Mouse (Mus musculus): ENCODE results near the gene Tcf20. TPM values are rescaled to one million over a fixed set of nuclear protein-coding genes. Genes with fewer than 3 reads are reported as not detected.

The Tcf20 gene
- polyA plus RNA-seq, 1 experiment, result 38.4 TPM

DNA sequence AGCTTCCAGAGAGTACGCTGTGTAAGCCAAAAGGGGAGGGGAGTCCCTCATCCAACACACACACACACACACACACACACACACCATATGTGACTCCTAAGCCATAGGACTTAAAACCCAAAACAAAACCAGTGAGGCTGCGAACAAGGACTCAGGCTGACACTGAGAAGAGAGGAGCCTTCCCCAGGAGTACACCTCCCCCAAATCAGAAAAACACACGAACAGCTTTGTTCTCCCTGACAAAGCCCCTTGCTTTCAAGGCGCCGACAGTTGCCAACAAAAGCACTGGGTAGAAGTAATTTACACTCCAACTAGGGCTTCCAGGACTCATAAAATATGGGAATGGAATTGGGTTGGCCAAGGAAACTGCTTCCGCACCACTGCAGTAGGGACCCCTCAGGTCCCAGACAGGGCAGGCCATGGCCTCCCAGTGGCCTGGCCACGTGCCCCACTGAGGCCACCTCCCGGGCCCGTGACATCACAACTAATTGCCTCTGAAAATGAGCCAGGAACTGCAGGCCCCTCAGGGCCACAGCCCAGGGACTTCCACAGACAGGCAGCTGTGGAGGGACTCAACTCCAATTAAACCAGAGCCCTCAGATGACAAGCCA is 4.2 kb downstream of the Tcf20 start:
- Histone ChIP-seq H3K27ac (ENCODE audit: insufficient read depth, low read length) (no peak overlapping the region), H3K4me1 (ENCODE audit: control insufficient read depth, insufficient read depth, low read length) (peaks cover 3% of the 10 kb centered on the region; the same call in 1 of the 2 replicates), H3K4me3 (ENCODE audit: insufficient read depth, low read length) (no peak overlapping the region)
- TF ChIP-seq CTCF (IDR thresholded peaks at IDR 0.05; ENCODE audit: extremely low read depth, insufficient read depth, low read length), result no peak
- TF ChIP-seq POLR2A (IDR thresholded peaks at IDR 0.05; ENCODE audit: extremely low read depth, insufficient read depth, low read length), result no peak

DNA sequence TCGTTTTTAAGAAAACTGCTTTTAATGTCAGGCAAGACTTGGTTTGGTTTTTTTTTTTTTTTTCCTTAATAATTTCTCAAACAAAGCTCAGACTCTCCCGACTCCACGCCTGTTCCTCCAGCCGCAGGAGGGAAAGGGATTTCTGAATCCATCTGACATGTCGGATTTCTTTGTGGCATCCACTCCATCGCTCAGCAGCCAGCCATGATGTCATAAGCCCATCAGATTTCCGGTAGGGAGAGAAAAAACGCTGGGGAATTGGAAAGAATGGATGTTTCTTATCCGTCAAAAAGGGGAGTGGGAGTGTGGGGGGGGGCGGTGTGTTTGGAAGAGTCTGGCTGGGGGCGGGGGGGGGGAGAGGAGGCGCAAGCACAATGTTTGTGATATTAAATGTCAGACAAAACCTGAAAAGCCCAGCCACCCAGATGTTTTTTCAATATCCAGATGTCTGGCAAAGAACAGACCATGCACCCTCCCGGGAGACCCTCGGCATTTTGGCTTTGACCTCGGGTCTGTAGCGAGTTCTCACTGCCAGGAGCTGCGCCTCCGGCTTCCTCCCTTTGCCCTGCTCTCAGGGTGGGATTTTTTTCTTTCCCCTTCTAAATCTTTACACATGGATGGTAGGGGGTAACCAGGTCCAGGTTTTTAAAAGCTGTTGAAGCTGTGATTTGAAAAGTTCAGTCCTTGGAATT is 4.8 kb downstream of the Tcf20 start:
- TF ChIP-seq CTCF (IDR thresholded peaks at IDR 0.05; ENCODE audit: extremely low read depth, insufficient read depth, low read length) (no peak), POLR2A (IDR thresholded peaks at IDR 0.05; ENCODE audit: extremely low read depth, insufficient read depth, low read length) (no peak)
- no peak overlapping the region for H3K4me3 ChIP-seq (ENCODE audit: insufficient read depth, low read length)
- H3K27ac ChIP-seq (ENCODE audit: insufficient read depth, low read length), result no peak overlapping the region
- peaks cover 3% of the 10 kb centered on the region; the same call in 1 of the 2 replicates for H3K4me1 ChIP-seq (ENCODE audit: control insufficient read depth, insufficient read depth, low read length)

DNA sequence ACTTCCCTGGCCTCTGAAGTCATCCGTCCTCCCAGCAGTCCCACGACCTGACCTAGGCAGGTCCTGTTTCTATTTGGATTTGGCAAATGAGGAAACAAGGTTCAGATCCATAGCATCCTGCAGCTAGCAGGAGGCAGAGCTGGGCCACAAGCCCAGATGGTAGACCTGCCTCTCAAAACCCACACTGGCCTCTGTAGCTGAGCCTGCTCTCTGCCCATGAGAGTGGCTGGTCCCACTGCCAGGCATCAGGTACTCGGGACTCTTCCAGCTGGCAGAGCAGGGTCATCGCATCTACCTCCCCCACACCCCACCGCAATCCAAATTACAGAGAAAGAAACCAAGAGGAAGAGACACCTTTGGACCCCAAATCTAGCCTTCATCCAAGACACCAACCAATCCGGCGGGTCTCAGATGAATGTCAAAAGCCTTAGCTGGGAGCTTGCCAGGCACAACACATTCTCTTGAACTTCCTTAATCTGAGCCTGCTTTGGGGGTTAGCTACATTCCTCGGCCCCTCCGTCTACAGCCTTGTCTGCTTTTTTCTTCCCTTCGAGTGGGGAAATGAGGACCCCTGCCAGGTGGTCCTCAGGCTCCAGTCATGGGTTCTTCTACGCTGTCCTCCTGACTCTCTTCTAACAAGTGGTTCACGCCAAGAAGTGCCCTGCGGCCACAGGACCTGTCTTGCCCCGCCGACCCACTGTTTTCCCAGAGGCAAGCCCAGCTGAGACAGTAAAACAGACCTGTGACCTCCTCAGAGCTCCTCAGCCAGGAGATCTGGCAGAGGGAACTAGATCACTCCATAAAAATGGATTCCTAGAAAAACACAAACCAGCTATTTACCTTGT is 5.8 kb downstream of the Tcf20 start:
- Histone ChIP-seq H3K27ac (ENCODE audit: insufficient read depth, low read length) (no peak overlapping the region), H3K4me1 (ENCODE audit: control insufficient read depth, insufficient read depth, low read length) (peaks cover 3% of the 10 kb centered on the region; the same call in 1 of the 2 replicates), H3K4me3 (ENCODE audit: insufficient read depth, low read length) (no peak overlapping the region)
- TF ChIP-seq POLR2A (IDR thresholded peaks at IDR 0.05; ENCODE audit: extremely low read depth, insufficient read depth, low read length), result no peak

DNA sequence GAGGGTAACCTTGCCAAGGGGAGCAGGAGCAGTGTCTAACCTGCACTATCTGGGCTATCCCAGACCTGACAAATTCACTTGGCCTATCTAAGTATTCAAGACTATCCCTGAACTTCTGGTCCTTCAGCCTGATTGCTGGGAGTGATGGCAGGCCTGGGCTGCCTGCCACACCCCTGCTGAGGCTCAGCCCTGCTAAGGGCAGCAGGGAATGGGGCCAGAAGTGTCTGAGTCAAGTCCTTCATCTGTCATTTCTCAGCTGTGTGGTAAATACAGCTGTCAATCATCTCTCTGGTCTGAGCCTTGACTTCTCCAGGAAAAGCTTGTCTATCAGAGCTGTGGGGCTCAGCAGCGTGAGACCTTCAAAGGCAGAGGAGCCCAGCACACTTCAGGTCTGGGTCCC is 8.1 kb downstream of the Tcf20 start:
- Histone ChIP-seq H3K4me1 (ENCODE audit: control insufficient read depth, insufficient read depth, low read length) (peaks cover 5% of the 10 kb centered on the region; the same call in 1 of the 2 replicates), H3K27ac (ENCODE audit: insufficient read depth, low read length) (no peak overlapping the region), H3K4me3 (ENCODE audit: insufficient read depth, low read length) (no peak overlapping the region)
- TF ChIP-seq CTCF (IDR thresholded peaks at IDR 0.05; ENCODE audit: extremely low read depth, insufficient read depth, low read length) (no peak), POLR2A (IDR thresholded peaks at IDR 0.05; ENCODE audit: extremely low read depth, insufficient read depth, low read length) (no peak)

DNA sequence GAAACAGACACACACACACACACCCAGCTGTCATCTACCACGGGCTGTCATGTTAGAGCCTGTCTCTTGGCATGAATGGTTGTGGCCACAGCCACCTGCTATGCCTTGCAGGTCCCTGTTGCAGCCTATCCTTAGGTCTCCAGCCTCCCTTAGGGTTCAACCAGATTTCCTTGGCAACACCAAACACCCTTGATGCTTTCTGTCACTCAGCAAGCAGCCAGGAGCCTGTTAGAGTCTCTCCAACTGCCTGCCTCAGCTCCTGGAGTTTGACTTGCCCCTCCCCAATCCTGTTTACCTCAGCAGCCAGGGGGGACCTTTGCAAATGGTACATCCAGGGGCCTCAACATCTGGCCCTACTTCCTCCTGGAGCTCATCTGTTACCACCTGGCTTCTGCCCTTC is 13.2 kb downstream of the Tcf20 start:
- Histone ChIP-seq H3K4me3 (ENCODE audit: insufficient read depth, low read length) (no peak overlapping the region), H3K27ac (ENCODE audit: insufficient read depth, low read length) (no peak overlapping the region), H3K4me1 (ENCODE audit: control insufficient read depth, insufficient read depth, low read length) (peaks cover 2% of the 10 kb centered on the region; the same call in 1 of the 2 replicates)
- TF ChIP-seq POLR2A (IDR thresholded peaks at IDR 0.05; ENCODE audit: extremely low read depth, insufficient read depth, low read length) (no peak), CTCF (IDR thresholded peaks at IDR 0.05; ENCODE audit: extremely low read depth, insufficient read depth, low read length) (no peak)

DNA sequence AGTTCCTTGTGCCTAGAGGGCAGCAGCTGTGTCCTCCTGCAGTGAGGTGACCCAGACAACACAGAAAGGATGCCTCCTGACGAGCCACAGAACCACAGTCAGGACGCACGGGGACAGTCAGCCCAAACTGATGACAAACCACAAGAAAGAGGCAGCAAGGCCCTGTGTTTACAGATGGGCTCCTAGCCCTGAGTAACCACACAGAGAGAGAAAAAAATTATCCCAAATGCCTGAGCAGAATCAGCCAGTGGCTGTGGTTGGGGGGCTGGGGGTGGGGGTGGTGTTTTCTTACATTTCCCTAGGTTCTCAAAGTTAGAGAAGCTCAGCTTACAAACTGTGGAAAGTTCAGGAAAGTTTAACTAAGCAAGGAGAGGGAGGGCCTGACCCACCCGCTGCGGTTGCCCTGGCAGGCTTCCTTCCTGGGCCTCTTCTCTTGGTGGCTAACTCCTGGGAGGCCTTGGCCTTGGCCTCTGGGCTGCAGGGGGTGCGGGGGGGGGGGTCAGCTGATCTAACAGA is 18.4 kb downstream of the Tcf20 start:
- H3K27ac ChIP-seq (ENCODE audit: insufficient read depth, low read length), result no peak overlapping the region
- no peak for TF ChIP-seq CTCF (IDR thresholded peaks at IDR 0.05; ENCODE audit: extremely low read depth, insufficient read depth, low read length)
- TF ChIP-seq POLR2A (IDR thresholded peaks at IDR 0.05; ENCODE audit: extremely low read depth, insufficient read depth, low read length), result no peak
- 0 out of 2 replicates have a peak, but pooled peaks cover 2% of the 10 kb centered on the region for H3K4me1 ChIP-seq (ENCODE audit: control insufficient read depth, insufficient read depth, low read length)
- no peak overlapping the region for H3K4me3 ChIP-seq (ENCODE audit: insufficient read depth, low read length)

DNA sequence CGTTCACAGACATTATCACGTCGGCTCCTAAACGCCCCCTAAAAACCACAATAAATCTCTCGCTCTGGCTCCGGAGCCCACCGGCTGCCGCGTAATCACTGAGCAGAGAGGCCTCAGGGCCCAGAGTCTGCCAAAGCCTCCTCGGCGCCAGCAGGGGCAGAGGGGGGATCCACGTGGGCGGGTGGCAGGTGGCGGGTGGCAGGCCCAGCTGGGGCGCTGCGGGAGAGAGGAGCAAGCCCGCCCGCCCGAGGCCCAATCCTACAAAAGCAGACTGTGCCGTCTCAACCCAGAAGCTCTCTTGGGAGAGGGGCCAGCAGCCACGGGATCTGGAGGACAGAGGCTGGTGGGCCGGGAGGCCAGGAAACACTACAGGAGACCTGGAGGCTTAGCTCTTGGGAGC is 19.2 kb downstream of the Tcf20 start:
- H3K4me3 ChIP-seq (ENCODE audit: insufficient read depth, low read length), result no peak overlapping the region
- no peak overlapping the region for H3K27ac ChIP-seq (ENCODE audit: insufficient read depth, low read length)
- TF ChIP-seq POLR2A (IDR thresholded peaks at IDR 0.05; ENCODE audit: extremely low read depth, insufficient read depth, low read length) (no peak), CTCF (IDR thresholded peaks at IDR 0.05; ENCODE audit: extremely low read depth, insufficient read depth, low read length) (no peak)
- H3K4me1 ChIP-seq (ENCODE audit: control insufficient read depth, insufficient read depth, low read length), result 0 out of 2 replicates have a peak, but pooled peaks cover 2% of the 10 kb centered on the region

DNA sequence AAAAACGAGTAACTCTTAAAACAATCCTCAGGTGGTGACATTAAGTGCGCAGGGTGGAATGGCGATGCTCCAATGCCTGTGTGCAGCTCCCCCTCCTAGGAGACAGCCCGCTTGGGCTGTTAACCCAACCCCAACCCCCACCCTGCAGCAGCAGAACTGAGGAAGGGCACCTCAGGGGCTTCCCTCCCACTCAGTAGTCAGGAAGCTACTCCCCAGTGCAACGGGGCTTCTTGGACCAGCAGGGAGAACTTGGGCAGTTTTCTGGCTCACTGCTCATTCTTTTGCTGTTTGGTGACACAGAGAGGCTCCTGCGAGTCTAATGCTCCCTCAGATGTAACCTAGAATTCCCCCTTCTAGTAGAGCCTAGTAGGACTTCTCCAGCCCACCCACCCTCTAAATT is 19.7 kb downstream of the Tcf20 start:
- H3K4me1 ChIP-seq (ENCODE audit: control insufficient read depth, insufficient read depth, low read length), result 0 out of 2 replicates have a peak, but pooled peaks cover 2% of the 10 kb centered on the region
- H3K27ac ChIP-seq (ENCODE audit: insufficient read depth, low read length), result no peak overlapping the region
- no peak overlapping the region for H3K4me3 ChIP-seq (ENCODE audit: insufficient read depth, low read length)
- TF ChIP-seq POLR2A (IDR thresholded peaks at IDR 0.05; ENCODE audit: extremely low read depth, insufficient read depth, low read length), result no peak
- no peak for TF ChIP-seq CTCF (IDR thresholded peaks at IDR 0.05; ENCODE audit: extremely low read depth, insufficient read depth, low read length)

DNA sequence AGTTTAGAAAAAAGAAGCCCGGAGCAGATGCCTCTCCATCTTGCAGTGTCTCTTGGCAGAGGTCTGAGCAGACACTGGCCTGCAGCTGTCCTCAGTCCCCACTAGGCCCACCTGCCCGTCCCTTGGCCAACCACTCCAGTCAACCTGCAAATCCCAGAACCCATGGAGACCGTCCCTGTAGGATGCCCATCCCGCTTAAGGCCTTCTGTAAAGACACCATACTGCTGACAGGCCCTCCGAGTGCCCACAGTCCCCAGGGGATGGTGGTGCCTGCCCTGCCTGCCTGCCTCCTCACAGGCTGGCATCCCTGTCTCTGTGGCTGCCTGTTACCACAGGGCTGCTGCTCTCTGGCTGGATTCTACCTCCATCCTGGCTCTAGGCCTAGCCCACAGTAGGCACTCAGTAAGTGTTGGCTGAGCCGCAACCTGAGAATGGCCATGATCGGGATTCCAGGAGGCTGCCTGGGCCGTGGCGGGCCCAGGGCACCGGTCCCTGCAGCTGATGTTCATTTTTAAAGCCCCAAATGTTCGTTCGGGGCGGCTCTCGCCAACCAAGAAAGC is 23.3 kb downstream of the Tcf20 start:
- Histone ChIP-seq H3K4me3 (ENCODE audit: insufficient read depth, low read length) (peak overlapping the region; percentile 65; the same call in 1 of the 2 replicates), H3K27ac (ENCODE audit: insufficient read depth, low read length) (0 out of 2 replicates have a peak overlapping the region, but pooled peaks have one; percentile 58), H3K4me1 (ENCODE audit: control insufficient read depth, insufficient read depth, low read length) (0 out of 2 replicates have a peak, but pooled peaks cover 2% of the 10 kb centered on the region)
- no peak for TF ChIP-seq POLR2A (IDR thresholded peaks at IDR 0.05; ENCODE audit: extremely low read depth, insufficient read depth, low read length)
- no peak for TF ChIP-seq CTCF (IDR thresholded peaks at IDR 0.05; ENCODE audit: extremely low read depth, insufficient read depth, low read length)
